Mouse (Mus musculus): ENCODE measurements around the gene Ermard.

GRCm38 (mm10) chr17:15137443-15137842, 96.4 kb downstream of the Ermard start:
- TF ChIP-seq POLR2A (IDR thresholded peaks at IDR 0.05; ENCODE audit: borderline replicate concordance, low read depth, low read length), result no peak
- no peak for TF ChIP-seq CTCF (IDR thresholded peaks at IDR 0.05; ENCODE audit: low read depth, low read length)

Data from bone marrow macrophage, adult 2 months (primary cell).